Mouse (Mus musculus) left cerebral cortex, postnatal 10 days (tissue): ENCODE data around the gene Apom. TPM values are rescaled to one million over a fixed set of nuclear protein-coding genes. Genes with fewer than 3 reads are reported as not detected.

Source experiments
- DNase-seq, 2 experiments: peaks; one replicate each; pipeline ENCODE4 v3.0.0; 2021 to 2022; ENCODE audit warnings: low spot score in 2 of 2, mixed read lengths in 1 of 2; ENCODE audit errors: extremely low spot score in 1 of 2
- intact Hi-C: fragments of 180-260 bp; cut with DNase I; formaldehyde crosslinking; loops from one replicate; pipeline ENCODE4 v1.15.1; 2025
- total RNA-seq, 2 experiments: library from RNA; stranded (reverse); gene quantifications; 2 replicates each; pipeline ENCODE4 v1.2.3; 2021

The Apom gene
- total RNA-seq, 2 experiments from 2014 or later, result 0.34 TPM; not detected in 1

GRCm38 (mm10) chr17:35083929-35084497, 47.8 kb downstream of the Apom start:
- intact Hi-C loops, result no loop called here
- no peak for DNase-seq

- intact Hi-C loops, result no loop called here
- no peak for DNase-seq
Measured at GRCm38 (mm10) chr17:35082841-35083576, 48.8 kb downstream of the Apom start.

DNA sequence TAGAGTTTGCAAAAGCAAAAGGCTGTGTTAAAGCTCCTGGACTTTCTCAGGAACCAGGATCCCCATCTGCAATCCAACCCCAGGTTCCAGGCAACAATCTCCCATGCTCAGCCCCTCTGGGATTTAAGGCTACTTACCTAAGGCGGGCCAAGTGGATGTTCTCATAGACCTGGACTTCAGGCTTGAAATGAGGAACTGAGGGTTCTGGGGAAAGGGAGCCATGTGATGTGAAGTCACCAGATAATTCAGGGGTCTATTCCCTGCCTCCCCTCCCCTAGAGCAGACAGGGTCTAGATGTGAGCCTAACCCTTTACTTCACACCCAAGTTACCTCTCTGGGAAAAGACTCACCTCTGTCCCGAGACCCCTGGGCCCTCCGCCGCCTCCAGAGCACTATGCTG, 51.1 kb downstream of the Apom start:
- no peak for DNase-seq
- intact Hi-C loops, result no loop called here

DNA sequence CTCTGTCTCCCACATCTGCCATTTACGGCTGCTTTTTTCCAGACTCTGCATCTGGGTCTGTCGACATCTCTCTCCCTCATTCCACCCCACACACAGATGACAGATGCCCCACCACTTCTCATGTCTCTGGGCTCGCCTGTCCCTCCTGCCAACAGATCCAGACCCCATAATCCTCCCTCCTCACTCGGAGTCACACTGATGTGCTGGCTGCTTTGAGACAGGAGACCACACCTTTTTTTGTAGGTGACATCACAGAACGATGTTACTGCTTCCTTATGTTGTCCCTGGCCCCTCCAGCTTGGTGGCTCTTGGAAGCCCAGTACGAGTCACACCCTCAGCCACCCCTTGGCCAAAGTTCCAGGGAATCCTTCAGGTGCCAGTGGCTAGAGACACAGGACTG, 51.6 kb downstream of the Apom start:
- no peak for DNase-seq
- intact Hi-C loops, result no loop called here

DNA sequence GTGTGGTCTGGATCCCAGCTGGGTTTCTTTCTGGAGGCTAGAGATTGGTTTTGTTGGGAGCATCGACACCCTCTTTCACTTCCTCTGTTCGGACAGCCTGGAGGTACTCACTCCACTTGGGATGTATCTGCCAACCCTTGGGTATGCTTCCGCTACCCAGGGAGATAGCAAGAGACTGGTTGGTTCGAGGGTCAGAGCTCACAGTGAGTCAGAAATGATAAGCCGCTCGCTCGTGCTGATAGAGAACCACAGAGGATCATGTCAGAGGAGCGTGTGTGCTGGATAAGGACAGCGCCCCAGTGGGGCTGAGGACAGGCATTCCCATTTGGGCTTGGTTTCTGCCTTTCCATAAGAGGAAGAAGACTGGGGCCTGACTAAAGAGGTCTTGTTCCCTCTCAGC, 52.1 kb downstream of the Apom start:
- DNase-seq, result no peak
- intact Hi-C loops, result no loop called here

Other genes starting within 250 kb of the Apom start
- 1 to 10 TPM; 2.1 to 2.9 TPM for gene C2, start 233.8 kb downstream of the Apom start, total RNA-seq
- 100 to 1,000 TPM; 174 to 181 TPM for gene Ehmt2, start 233.6 kb downstream of the Apom start, total RNA-seq
- gene Slc44a4, start 217.6 kb downstream of the Apom start, total RNA-seq, result under 1 TPM; 0.14 to 0.30 TPM
- gene Neu1, start 200.8 kb downstream of the Apom start, total RNA-seq, result 10 to 100 TPM; 23.8 to 27.3 TPM
- 1 to 10 TPM; 1.2 to 2.0 TPM for gene Hspa1b, start 172.8 kb downstream of the Apom start, total RNA-seq
- gene Gm20481, start 162.1 kb downstream of the Apom start, total RNA-seq, result not detected
- 1 to 10 TPM; 3.0 to 5.4 TPM for gene Hspa1a, start 159.9 kb downstream of the Apom start, total RNA-seq
- gene Hspa1l, start 159.3 kb downstream of the Apom start, total RNA-seq, result under 1 TPM in 1 of 2 experiments, not detected in 1; 0.20 TPM
- gene Lsm2, start 150.2 kb downstream of the Apom start, total RNA-seq, result 10 to 100 TPM; 25.4 to 27.2 TPM
- 10 to 100 TPM; 55.1 to 56.7 TPM for gene Vars, start 131.1 kb downstream of the Apom start, total RNA-seq
- under 1 TPM; 0.18 to 0.19 TPM for gene Vwa7, start 115.5 kb downstream of the Apom start, total RNA-seq
- gene Sapcd1, start 104.0 kb downstream of the Apom start, total RNA-seq, result 1 to 10 TPM in 1 of 2 experiments, under 1 TPM in 1; 0.83 to 1.0 TPM
- under 1 TPM; 0.81 to 0.97 TPM for gene Msh5, start 85.3 kb downstream of the Apom start, total RNA-seq
- 10 to 100 TPM; 14.3 to 15.8 TPM for gene Clic1, start 82.1 kb downstream of the Apom start, total RNA-seq
- 10 to 100 TPM; 26.3 to 31.1 TPM for gene Ddah2, start 73.0 kb downstream of the Apom start, total RNA-seq
- gene Ly6g6c, start 66.7 kb downstream of the Apom start, total RNA-seq, result not detected
- gene Mpig6b, start 65.9 kb downstream of the Apom start, total RNA-seq, result not detected
- gene Ly6g6e, start 55.1 kb downstream of the Apom start, total RNA-seq, result 1 to 10 TPM; 1.6 to 2.3 TPM
- gene Ly6g6d, start 54.0 kb downstream of the Apom start, total RNA-seq, result 1 to 10 TPM in 1 of 2 experiments, not detected in 1; 1.1 TPM
- not detected for gene Ly6g6f, start 46.4 kb downstream of the Apom start, total RNA-seq
- gene Abhd16a, start 42.8 kb downstream of the Apom start, total RNA-seq, result 10 to 100 TPM; 84.4 to 91.5 TPM
- gene Ly6g5c, start 23.8 kb downstream of the Apom start, total RNA-seq, result not detected
- under 1 TPM; 0.58 to 0.81 TPM for gene Ly6g5b, start 16.6 kb downstream of the Apom start, total RNA-seq
- gene Gpank1, start 10.6 kb downstream of the Apom start, total RNA-seq, result 10 to 100 TPM; 13.2 to 17.7 TPM
- gene Csnk2b, start 10.0 kb downstream of the Apom start, total RNA-seq, result 100 to 1,000 TPM; 196 to 210 TPM
- gene D17H6S53E, start 5.7 kb downstream of the Apom start, total RNA-seq, result 10 to 100 TPM; 23.8 to 24.6 TPM
- 100 to 1,000 TPM; 297 to 299 TPM for gene Bag6, start 3.1 kb upstream of the Apom start, total RNA-seq
- gene Prrc2a, start 32.8 kb upstream of the Apom start, total RNA-seq, result 100 to 1,000 TPM; 261 to 270 TPM
- 10 to 100 TPM in 1 of 2 experiments, 1 to 10 TPM in 1; 8.0 to 12.5 TPM for gene Aif1, start 44.0 kb upstream of the Apom start, total RNA-seq
- 10 to 100 TPM; 13.7 to 14.9 TPM for gene Lst1, start 56.4 kb upstream of the Apom start, total RNA-seq
- gene Ltb, start 62.4 kb upstream of the Apom start, total RNA-seq, result 1 to 10 TPM in 1 of 2 experiments, under 1 TPM in 1; 0.77 to 1.4 TPM
- gene Tnf, start 70.0 kb upstream of the Apom start, total RNA-seq, result under 1 TPM in 1 of 2 experiments, not detected in 1; 0.19 TPM
- 1 to 10 TPM in 1 of 2 experiments, under 1 TPM in 1; 0.51 to 1.1 TPM for gene Lta, start 73.3 kb upstream of the Apom start, total RNA-seq
- not detected for gene Gm16181, start 88.8 kb upstream of the Apom start, total RNA-seq
- gene Atp6v1g2, start 101.6 kb upstream of the Apom start, total RNA-seq, result 100 to 1,000 TPM; 329 to 351 TPM
- gene Nfkbil1, start 103.7 kb upstream of the Apom start, total RNA-seq, result 10 to 100 TPM; 12.7 to 14.6 TPM
- 100 to 1,000 TPM; 255 to 261 TPM for gene Ddx39b, start 109.7 kb upstream of the Apom start, total RNA-seq
- gene H2-D1, start 130.7 kb upstream of the Apom start, total RNA-seq, result 10 to 100 TPM; 18.2 to 21.5 TPM
- under 1 TPM; 0.67 to 0.81 TPM for gene H2-Q1, start 188.4 kb upstream of the Apom start, total RNA-seq
- 1 to 10 TPM; 1.7 to 1.8 TPM for gene H2-Q2, start 210.2 kb upstream of the Apom start, total RNA-seq
- gene H2-Q4, start 247.6 kb upstream of the Apom start, total RNA-seq, result 1 to 10 TPM in 1 of 2 experiments, under 1 TPM in 1; 0.56 to 1.4 TPM